In the genomic region with DNA sequence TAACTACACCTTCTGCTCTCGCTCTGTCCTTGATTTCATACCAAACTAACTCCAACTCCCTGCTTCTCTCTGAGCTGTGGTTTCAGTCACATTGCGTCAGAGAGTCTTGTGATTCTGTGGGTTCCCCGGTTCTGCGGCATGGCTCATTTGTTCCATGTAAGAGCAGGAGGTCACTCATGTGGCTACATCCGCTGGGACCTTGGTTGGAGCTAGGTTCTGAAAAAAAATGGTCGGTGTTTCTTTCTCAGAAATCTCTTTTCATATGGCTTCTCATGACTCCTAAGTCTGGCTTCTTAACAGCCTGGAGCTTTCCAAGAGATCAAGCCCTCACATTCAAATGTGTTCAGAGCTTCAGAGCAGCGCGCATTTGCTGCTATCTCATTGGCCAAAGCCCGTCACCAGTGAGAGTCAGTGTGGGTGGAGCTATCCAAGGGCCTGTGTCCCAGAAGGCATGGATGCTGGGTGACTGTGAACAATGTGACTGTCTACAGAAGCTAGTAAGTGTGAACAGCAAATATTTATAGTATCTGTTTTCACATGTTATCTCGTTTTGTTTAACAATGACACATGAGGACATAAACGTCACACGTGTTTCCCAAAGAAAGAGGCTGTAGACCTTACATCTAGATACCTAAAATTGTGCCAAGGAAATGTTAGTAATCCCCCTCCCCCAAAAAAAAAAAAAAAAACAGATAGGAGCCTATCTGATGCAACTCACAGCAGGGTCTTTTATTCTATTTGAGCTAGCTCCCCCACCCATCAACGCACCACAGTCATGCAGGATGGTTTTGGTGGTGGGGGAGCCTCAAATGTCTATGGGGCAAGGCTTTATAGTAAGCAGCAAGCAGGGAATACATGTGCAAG, we compare ENCODE assay signal across 10 mouse cellular contexts. TPM values are rescaled to one million over a fixed set of nuclear protein-coding genes. Genes with fewer than 3 reads are reported as not detected.
DNase-seq lines count a peak whose midpoint lies in the region; ATAC-seq and TF ChIP-seq lines count a peak whose summit lies in the region.
"Had no signal": no experiment of that assay in that cellular context is flagged by ENCODE, and none has a peak within 500 bp of the region (broad histone marks: within the 10 kb centered on the region; RNA-seq: fewer than 3 reads in every experiment).

No protein-coding gene starts in this region.

- no peak overlapping the region for H3K9ac ChIP-seq in ES-E14 (ENCODE audit: insufficient read depth, low read depth, low read length, poor library complexity, severe bottlenecking)
- H3K9ac ChIP-seq in heart, embryonic 11.5 days (ENCODE audit: low read depth, low read length), result no peak overlapping the region
- no peak overlapping the region for H3K9ac ChIP-seq in lung, embryonic 16.5 days (ENCODE audit: low read length)

- no peaks in the 10 kb centered on the region for H3K27me3 ChIP-seq in heart, embryonic 11.5 days (ENCODE audit: control insufficient read depth, insufficient read depth, low read length)
- no peaks in the 10 kb centered on the region for H3K27me3 ChIP-seq in lung, embryonic 16.5 days (ENCODE audit: control insufficient read depth, insufficient read depth, low read depth, low read length)

- peak overlapping the region; percentile 25; the same call in 1 of the 2 replicates for H3K4me2 ChIP-seq in heart, embryonic 11.5 days
- H3K4me2 ChIP-seq in lung, embryonic 16.5 days (ENCODE audit: low read depth, low read length), result no peak overlapping the region

- no peaks in the 10 kb centered on the region for H3K9me3 ChIP-seq in ES-E14 (ENCODE audit: control insufficient read depth, insufficient read depth, low read depth, low read length)
- H3K9me3 ChIP-seq in heart, embryonic 11.5 days (replicated peaks; ENCODE audit: control insufficient read depth, low read length), result no peaks in the 10 kb centered on the region
- H3K9me3 ChIP-seq in lung, embryonic 16.5 days (ENCODE audit: control insufficient read depth, low read length), result no peaks in the 10 kb centered on the region

- DNase-seq in 3T3-L1 (ENCODE audit: low read depth, low spot score) (peak; percentile 16), ES-E14 (ENCODE audit: low read depth, low spot score) (peak; percentile 24)
- no peak for DNase-seq in left cerebral cortex, adult 11 months (ENCODE audit: low spot score)
- no peak for DNase-seq in adrenal gland, adult 18-20 months (ENCODE audit: low spot score in 2 of 2)
- no peak for DNase-seq in layer of hippocampus, adult 9-10 months (ENCODE audit: low spot score)
- DNase-seq in thymus, adult 18-20 months, result no peak
- DNase-seq: right cerebral cortex, postnatal 4 days had no signal

- H3K36me3 ChIP-seq in ES-E14 (ENCODE audit: control insufficient read depth, insufficient read depth, low read length, poor library complexity, severe bottlenecking), result no peaks in the 10 kb centered on the region
- H3K36me3 ChIP-seq in heart, embryonic 11.5 days (ENCODE audit: control insufficient read depth, insufficient read depth, low read length), result no peaks in the 10 kb centered on the region
- H3K36me3 ChIP-seq in lung, embryonic 16.5 days (ENCODE audit: control insufficient read depth, insufficient read depth, low read length), result no peaks in the 10 kb centered on the region

- in situ Hi-C loops in ES-E14 (cut with MboI; ENCODE audit: low sequenced_read_pairs in 2 of 2, unreplicated experiment in 2 of 2), result loop anchor here in 1 of 2 experiments (25.0 kb wide), 1 partner anchor 702 kb away; the partner anchor contains the start of gene Capn8

- 0 out of 4 replicates have a peak, but pooled peaks cover 0 to 2% of the 10 kb centered on the region in 2 experiments for H3K4me1 ChIP-seq in ES-E14 (ENCODE audit: control insufficient read depth in 2 of 2, insufficient read depth in 2 of 2, low read length in 2 of 2, poor library complexity in 1 of 2)
- 0 out of 2 replicates have a peak, but pooled peaks cover 6% of the 10 kb centered on the region for H3K4me1 ChIP-seq in heart, embryonic 11.5 days (ENCODE audit: control insufficient read depth, insufficient read depth, low read length)
- H3K4me1 ChIP-seq in lung, embryonic 16.5 days (replicated peaks; ENCODE audit: control insufficient read depth, insufficient read depth, low read length), result no peaks in the 10 kb centered on the region

- 62% methylated on average over 13 of the region's 13 CpGs for WGBS in heart, embryonic 11.5 days (ENCODE audit: insufficient replicate concordance)
- WGBS in lung, embryonic 16.5 days, result 60% methylated on average over 13 of the region's 13 CpGs

- no peak overlapping the region for H3K4me3 ChIP-seq in ES-E14 (ENCODE audit: insufficient read depth in 1 of 2, low read depth in 1 of 2, low read length in 2 of 2, poor library complexity in 1 of 2, severe bottlenecking in 1 of 2)
- no peak overlapping the region for H3K4me3 ChIP-seq in heart, embryonic 11.5 days (ENCODE audit: low read depth, low read length)
- H3K4me3 ChIP-seq in lung, embryonic 16.5 days (ENCODE audit: low read length), result no peak overlapping the region

- no peak for ATAC-seq in heart, embryonic 11.5 days (replicated peaks; ENCODE audit: insufficient number of reproducible peaks, low FRiP score, low TSS enrichment)
- peak; percentile 36; the same call in 1 of the 2 replicates for ATAC-seq in lung, embryonic 16.5 days (ENCODE audit: low read depth)

- H3K27ac ChIP-seq in ES-E14 (ENCODE audit: insufficient read depth, low read depth, low read length, poor library complexity, severe bottlenecking), result no peak overlapping the region
- H3K27ac ChIP-seq in heart, embryonic 11.5 days (ENCODE audit: low read depth, low read length), result no peak overlapping the region
- no peak overlapping the region for H3K27ac ChIP-seq in lung, embryonic 16.5 days (ENCODE audit: low read length)
- H3K27ac ChIP-seq: kidney, postnatal 0 days had no signal

TF ChIP-seq in ES-E14, 5 proteins besides CTCF, POLR2A, EP300 and RAD21:
- TF ChIP-seq ZC3H11A (IDR thresholded peaks at IDR 0.05; ENCODE audit: borderline replicate concordance, low read depth, low read length), result no peak
- TF ChIP-seq MAFK (IDR thresholded peaks at IDR 0.05; ENCODE audit: insufficient read depth, low read depth, low read length), result no peak
- no peak for TF ChIP-seq CHD2 (IDR thresholded peaks at IDR 0.05; ENCODE audit: low read depth, low read length)

RNA-seq across cellular contexts. Expression of gene Aida, which starts 32.0 kb away (rescaled TPM):
- total RNA-seq in ES-E14 (2012; rRNA removed), result 22.0 and 28.5 TPM in 2 replicates
- 16.0 and 21.7 TPM in 2 replicates for polyA plus RNA-seq in heart, embryonic 11.5 days (2014; fragmentation: Nextera tagmentation; extraction: Ambion mirVana)
- 34.3 and 40.2 TPM in 2 replicates for polyA plus RNA-seq in lung, embryonic 16.5 days (2015; fragmentation: Nextera tagmentation; extraction: Ambion mirVana)
- 10 to 100 TPM; 52.7 to 57.8 TPM for total RNA-seq in adrenal gland, adult 18-20 months (2021)

RNA-seq across cellular contexts. Expression of gene Brox, which starts 32.7 kb away (rescaled TPM):
- 25.5 and 34.1 TPM in 2 replicates for total RNA-seq in ES-E14 (2012; rRNA removed)
- polyA plus RNA-seq in heart, embryonic 11.5 days (2014; fragmentation: Nextera tagmentation; extraction: Ambion mirVana), result 43.1 and 45.3 TPM in 2 replicates
- 44.2 and 44.9 TPM in 2 replicates for polyA plus RNA-seq in lung, embryonic 16.5 days (2015; fragmentation: Nextera tagmentation; extraction: Ambion mirVana)
- total RNA-seq in adrenal gland, adult 18-20 months (2021), result 10 to 100 TPM; 44.2 to 57.0 TPM

RNA-seq across cellular contexts. Expression of gene Disp1, which starts 43.1 kb away (rescaled TPM):
- 11.6 and 13.5 TPM in 2 replicates for total RNA-seq in ES-E14 (2012; rRNA removed)
- polyA plus RNA-seq in heart, embryonic 11.5 days (2014; fragmentation: Nextera tagmentation; extraction: Ambion mirVana), result 11.8 and 12.6 TPM in 2 replicates
- 7.8 and 8.9 TPM in 2 replicates for polyA plus RNA-seq in lung, embryonic 16.5 days (2015; fragmentation: Nextera tagmentation; extraction: Ambion mirVana)
- 10 to 100 TPM; 11.5 to 12.7 TPM for total RNA-seq in adrenal gland, adult 18-20 months (2021)

Comparison
In these comparisons a context has a peak if more than half of its experiments do, and no peak if none do; other contexts are left out.
1. DNase-seq: peak in 3T3-L1 (single experiment) and ES-E14 (single experiment); none in left cerebral cortex, adult 11 months (single experiment), adrenal gland, adult 18-20 months (0 of 2), layer of hippocampus, adult 9-10 months (single experiment) and thymus, adult 18-20 months (0 of 2).